Mouse (Mus musculus): Measurements from ENCODE around the gene Wdr60.

GRCm38 (mm10) chr12:116205726-116206125, 57.1 kb downstream of the Wdr60 start:
- TF ChIP-seq POLR2A (IDR thresholded peaks at IDR 0.05; ENCODE audit: borderline replicate concordance, low read depth, low read length) (no peak), CTCF (IDR thresholded peaks at IDR 0.05; ENCODE audit: low read depth, low read length) (no peak)

All from bone marrow macrophage, adult 2 months (primary cell).